Mouse (Mus musculus): Measurements from ENCODE around the gene Zmynd15. TPM values are rescaled to one million over a fixed set of nuclear protein-coding genes. Genes with fewer than 3 reads are reported as not detected.
A peak's percentile ranks its signal among the peaks of the same experiment; 100 is the strongest.

Zmynd15 gene
- total RNA-seq, 4 experiments from 2014 or later, result 1.7 to 4.3 (median 3.0) TPM

- DNase-seq, result peak; percentile 47
These were observed 47.2 kb downstream of the Zmynd15 start for GRCm38 (mm10) chr11:70506385-70506784.

GRCm38 (mm10) chr11:70506962-70507515, 47.8 kb downstream of the Zmynd15 start:
- DNase-seq, result no peak

GRCm38 (mm10) chr11:70509753-70510564, 50.7 kb downstream of the Zmynd15 start:
- no peak for DNase-seq

- no peak for DNase-seq
These were observed 52.0 kb downstream of the Zmynd15 start for GRCm38 (mm10) chr11:70511242-70511641.

GRCm38 (mm10) chr11:70511825-70512224, 52.6 kb downstream of the Zmynd15 start:
- no peak for DNase-seq

- no peak for DNase-seq
These were observed 53.6 kb downstream of the Zmynd15 start for GRCm38 (mm10) chr11:70512709-70513342.

GRCm38 (mm10) chr11:70513520-70513919, 54.3 kb downstream of the Zmynd15 start:
- DNase-seq, result no peak

GRCm38 (mm10) chr11:70514288-70514687, 55.1 kb downstream of the Zmynd15 start, which contains the start of gene Vmo1:
Gene Vmo1 (minus strand): TSS chr11:70514616.
- no peak for DNase-seq

Small RNA genes lying within 50 kb of the gene (microRNA-seq; reads per million reads assigned to microRNA genes)
- 1.2 to 1.3 reads per million in 2 experiments for gene Mir7115

Other genes with a start within 250 kb of the Zmynd15 start
- gene Slc16a11, start 246.7 kb upstream of the Zmynd15 start, total RNA-seq (2022), result 1 to 10 TPM in 2 of 4 experiments, under 1 TPM in 2; 0.23 to 2.0 (median 0.86) TPM
- 1 to 10 TPM; 4.4 to 9.4 (median 6.6) TPM for gene Slc16a13, start 238.4 kb upstream of the Zmynd15 start, total RNA-seq (2022)
- 10 to 100 TPM in 2 of 4 experiments, 1 to 10 TPM in 2; 6.4 to 25.1 (median 10.5) TPM for gene Bcl6b, start 229.6 kb upstream of the Zmynd15 start, total RNA-seq (2022)
- 10 to 100 TPM; 38.2 to 52.6 (median 44.5) TPM for gene 0610010K14Rik, start 221.5 kb upstream of the Zmynd15 start, total RNA-seq (2022)
- 1 to 10 TPM; 3.9 to 6.7 (median 5.3) TPM for gene Gm21988, start 219.6 kb upstream of the Zmynd15 start, total RNA-seq (2022)
- gene Rnasek, start 219.6 kb upstream of the Zmynd15 start, total RNA-seq (2022), result 100 to 1,000 TPM; 152 to 326 (median 207) TPM
- 1 to 10 TPM; 1.0 to 2.1 (median 1.7) TPM for gene Alox12, start 204.1 kb upstream of the Zmynd15 start, total RNA-seq (2022)
- not detected for gene Alox12e, start 136.8 kb upstream of the Zmynd15 start, total RNA-seq (2022)
- gene Alox15, start 107.4 kb upstream of the Zmynd15 start, total RNA-seq (2022), result 1 to 10 TPM in 3 of 4 experiments, under 1 TPM in 1; 0.91 to 4.7 (median 3.3) TPM
- 10 to 100 TPM; 24.2 to 29.9 (median 28.2) TPM for gene Pelp1, start 49.4 kb upstream of the Zmynd15 start, total RNA-seq (2022)
- gene Arrb2, start 26.8 kb upstream of the Zmynd15 start, total RNA-seq (2022), result 10 to 100 TPM; 22.0 to 51.3 (median 33.9) TPM
- 10 to 100 TPM; 23.4 to 24.4 (median 24.2) TPM for gene Med11, start 7.5 kb upstream of the Zmynd15 start, total RNA-seq (2022)
- gene Cxcl16, start 551 bp downstream of the Zmynd15 start, total RNA-seq (2022), result 10 to 100 TPM in 3 of 4 experiments, 1 to 10 TPM in 1; 9.4 to 18.2 (median 16.1) TPM
- gene Tm4sf5, start 45.8 kb downstream of the Zmynd15 start, total RNA-seq (2022), result not detected
- gene Vmo1, start 55.2 kb downstream of the Zmynd15 start, total RNA-seq (2022), result under 1 TPM in 1 of 4 experiments, not detected in 3; 0.46 TPM
- not detected for gene Gltpd2, start 59.8 kb downstream of the Zmynd15 start, total RNA-seq (2022)
- gene Psmb6, start 65.9 kb downstream of the Zmynd15 start, total RNA-seq (2022), result 100 to 1,000 TPM; 247 to 298 (median 278) TPM
- gene Gm40193, start 73.5 kb downstream of the Zmynd15 start, total RNA-seq (2022), result not detected
- gene Pld2, start 80.6 kb downstream of the Zmynd15 start, total RNA-seq (2022), result 10 to 100 TPM in 2 of 4 experiments, 1 to 10 TPM in 2; 7.8 to 15.0 (median 11.2) TPM
- gene Mink1, start 103.4 kb downstream of the Zmynd15 start, total RNA-seq (2022), result 10 to 100 TPM; 50.6 to 90.5 (median 71.2) TPM
- gene 4930544D05Rik, start 156.4 kb downstream of the Zmynd15 start, total RNA-seq (2022), result not detected
- not detected for gene Chrne, start 159.8 kb downstream of the Zmynd15 start, total RNA-seq (2022)
- not detected for gene Gp1ba, start 179.7 kb downstream of the Zmynd15 start, total RNA-seq (2022)
- 100 to 1,000 TPM in 2 of 4 experiments, 10 to 100 TPM in 2; 82.3 to 136 (median 110) TPM for gene Rnf167, start 187.8 kb downstream of the Zmynd15 start, total RNA-seq (2022)
- gene Slc25a11, start 188.0 kb downstream of the Zmynd15 start, total RNA-seq (2022), result 100 to 1,000 TPM; 121 to 137 (median 127) TPM
- 1,000 to 10,000 TPM in 1 of 4 experiments, 100 to 1,000 TPM in 3; 582 to 1,056 (median 737) TPM for gene Pfn1, start 195.2 kb downstream of the Zmynd15 start, total RNA-seq (2022)
- 10 to 100 TPM; 39.4 to 66.5 (median 54.7) TPM for gene Eno3, start 197.8 kb downstream of the Zmynd15 start, total RNA-seq (2022)
- gene Spag7, start 210.0 kb downstream of the Zmynd15 start, total RNA-seq (2022), result 100 to 1,000 TPM in 1 of 4 experiments, 10 to 100 TPM in 3; 79.2 to 112 (median 89.0) TPM
- gene Camta2, start 228.7 kb downstream of the Zmynd15 start, total RNA-seq (2022), result 10 to 100 TPM; 42.7 to 57.7 (median 49.8) TPM
- gene Inca1, start 240.7 kb downstream of the Zmynd15 start, total RNA-seq (2022), result 10 to 100 TPM in 2 of 4 experiments, 1 to 10 TPM in 2; 5.3 to 11.4 (median 8.6) TPM
- gene Kif1c, start 241.1 kb downstream of the Zmynd15 start, total RNA-seq (2022), result 100 to 1,000 TPM; 130 to 210 (median 165) TPM